Mouse (Mus musculus): ENCODE data around the gene Sgsm2.

DNA sequence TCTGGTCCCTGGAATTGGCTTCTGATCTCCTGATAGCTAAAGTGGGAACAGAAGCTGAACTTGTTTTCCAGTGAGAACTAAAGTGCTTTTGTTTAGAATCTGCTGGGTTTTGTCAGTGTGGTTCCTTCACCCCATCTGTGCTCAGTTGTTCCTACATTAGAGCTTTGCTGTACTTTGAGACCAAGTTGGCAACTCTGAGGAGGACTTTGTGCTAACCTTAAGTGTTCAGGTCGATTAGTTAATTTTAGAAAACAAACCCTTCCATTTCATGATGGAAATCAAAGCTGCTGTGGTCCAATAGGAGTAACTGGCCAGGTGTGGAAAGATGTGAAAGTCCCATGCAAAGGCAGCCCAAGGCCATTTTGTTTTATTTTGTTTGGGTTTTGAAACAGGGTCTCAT is 75.9 kb downstream of the Sgsm2 start:
- TF ChIP-seq POLR2A (IDR thresholded peaks at IDR 0.05; ENCODE audit: control insufficient read depth, extremely low read depth, insufficient read depth, low read length, poor library complexity) (no peak), CTCF (IDR thresholded peaks at IDR 0.05; ENCODE audit: borderline replicate concordance, control insufficient read depth, extremely low read depth, insufficient read depth, low read length, poor library complexity) (no peak)

All from thymus, adult 2 months (tissue).